Mouse (Mus musculus) MEL (cell line): Measurements from ENCODE around the gene Cnn2. TPM values are rescaled to one million over a fixed set of nuclear protein-coding genes. Genes with fewer than 3 reads are reported as not detected.

Source experiments
- DNase-seq: peaks from one replicate; pipeline ENCODE4 v3.0.0; 2011; ENCODE audit warnings: low read depth, low spot score
- H3K27ac ChIP-seq: 2 replicates; pipeline ENCODE4 v1.5.1; 2012; ENCODE audit warnings: low read depth, mild to moderate bottlenecking, control low read depth, low read length, moderate library complexity; ENCODE audit not compliant: control insufficient read depth
- H3K27me3 ChIP-seq, 2 experiments: fragments of 150-350 bp in 1 of 2; sonication (generic) in 1 of 2; 2 replicates each; pipeline ENCODE4 v1.6.1; 2012; ENCODE audit warnings: low read length in 2 of 2, mild to moderate bottlenecking in 2 of 2, improper control_type of control experiment in 1 of 2, moderate library complexity in 1 of 2; ENCODE audit not compliant: insufficient read depth in 2 of 2, control insufficient read depth in 1 of 2
- H3K36me3 ChIP-seq, 2 experiments: 2 replicates each; pipeline ENCODE4 v1.6.1; 2012 to 2014; ENCODE audit warnings: low read length in 2 of 2, improper control_type of control experiment in 1 of 2, inconsistent platforms in 1 of 2, mild to moderate bottlenecking in 1 of 2; ENCODE audit not compliant: insufficient read depth in 2 of 2, control insufficient read depth in 1 of 2
- H3K4me1 ChIP-seq, 2 experiments: fragments of 150-350 bp in 1 of 2; sonication (generic) in 1 of 2; 2 replicates each; pipeline ENCODE4 v1.6.1; 2012; ENCODE audit warnings: low read length in 2 of 2, improper control_type of control experiment in 1 of 2, mild to moderate bottlenecking in 1 of 2; ENCODE audit not compliant: insufficient read depth in 2 of 2, control insufficient read depth in 1 of 2
- H3K4me3 ChIP-seq, 2 experiments: fragments of 150-350 bp in 1 of 2; sonication (generic) in 1 of 2; 2 replicates each; pipeline ENCODE4 v1.5.1; 2012; ENCODE audit warnings: low read depth in 2 of 2, low read length in 2 of 2, mild to moderate bottlenecking in 2 of 2, moderate library complexity in 2 of 2, control low read depth in 1 of 2, improper control_type of control experiment in 1 of 2; ENCODE audit not compliant: control insufficient read depth in 1 of 2, insufficient read depth in 1 of 2
- H3K79me2 ChIP-seq: 2 replicates; pipeline ENCODE4 v1.6.1; 2012; ENCODE audit warnings: mild to moderate bottlenecking, low read length, moderate library complexity; ENCODE audit not compliant: control insufficient read depth, poor library complexity, insufficient read depth
- H3K9ac ChIP-seq: 2 replicates; pipeline ENCODE4 v1.6.1; 2012; ENCODE audit warnings: low read depth, mild to moderate bottlenecking, control low read depth, low read length, moderate library complexity; ENCODE audit not compliant: control insufficient read depth, poor library complexity, severe bottlenecking
- H3K9me3 ChIP-seq: fragments of 150-350 bp; sonication (generic); replicated peaks from 2 replicates; pipeline ENCODE4 v1.6.1; 2012; ENCODE audit warnings: mild to moderate bottlenecking, low read length, improper control_type of control experiment, moderate library complexity; ENCODE audit not compliant: insufficient read depth
- BHLHE40 ChIP-seq: IDR thresholded peaks from 2 replicates; pipeline ENCODE4 v1.6.1; 2012; ENCODE audit warnings: low read depth, mild to moderate bottlenecking, inconsistent platforms, low read length, improper control_type of control experiment, borderline replicate concordance
- CHD1 ChIP-seq: IDR thresholded peaks from 2 replicates; pipeline ENCODE4 v1.6.1; 2012; ENCODE audit warnings: low read depth, mild to moderate bottlenecking, inconsistent platforms, low read length, improper control_type of control experiment
- CHD2 ChIP-seq: IDR thresholded peaks from 2 replicates; pipeline ENCODE4 v1.6.1; 2011; ENCODE audit warnings: low read length, improper control_type of control experiment
- CTCF ChIP-seq, 3 experiments: IDR thresholded peaks in 2 of 3; conservative IDR thresholded peaks in 1 of 3; 2 replicates each; pipeline ENCODE4 v1.5.1; 2011 to 2012; ENCODE audit warnings: low read length in 3 of 3, low read depth in 2 of 3, mild to moderate bottlenecking in 2 of 3, improper control_type of control experiment in 1 of 3, inconsistent platforms in 1 of 3, mixed read lengths in 1 of 3, moderate library complexity in 1 of 3; ENCODE audit not compliant: control insufficient read depth in 1 of 3, insufficient read depth in 1 of 3, poor library complexity in 1 of 3, severe bottlenecking in 1 of 3
- ELF1 ChIP-seq: IDR thresholded peaks from 2 replicates; pipeline ENCODE4 v1.6.1; 2014; ENCODE audit warnings: low read depth, mild to moderate bottlenecking, inconsistent platforms, low read length, improper control_type of control experiment, moderate library complexity
- EP300 ChIP-seq, 2 experiments: IDR thresholded peaks; 2 replicates each; pipeline ENCODE4 v1.6.1; 2011; ENCODE audit warnings: improper control_type of control experiment in 2 of 2, low read length in 2 of 2, low read depth in 1 of 2, mild to moderate bottlenecking in 1 of 2
- ETS1 ChIP-seq: IDR thresholded peaks from 2 replicates; pipeline ENCODE4 v1.6.1; 2012; ENCODE audit warnings: low read depth, mild to moderate bottlenecking, inconsistent platforms, low read length, improper control_type of control experiment, moderate library complexity
- HCFC1 ChIP-seq: IDR thresholded peaks from 2 replicates; pipeline ENCODE4 v1.6.1; 2012; ENCODE audit warnings: low read depth, mild to moderate bottlenecking, inconsistent platforms, low read length, improper control_type of control experiment, moderate library complexity
- JUND ChIP-seq: IDR thresholded peaks from 2 replicates; pipeline ENCODE4 v1.6.1; 2011; ENCODE audit warnings: low read depth, mild to moderate bottlenecking, improper control_type of control experiment, low read length
- MAFK ChIP-seq: IDR thresholded peaks from 2 replicates; pipeline ENCODE4 v1.6.1; 2011; ENCODE audit warnings: low read depth, mild to moderate bottlenecking, low read length, improper control_type of control experiment, borderline replicate concordance
- MAX ChIP-seq: IDR thresholded peaks from 2 replicates; pipeline ENCODE4 v1.6.1; 2011; ENCODE audit warnings: low read length, improper control_type of control experiment
- MAZ ChIP-seq: IDR thresholded peaks from 2 replicates; pipeline ENCODE4 v1.6.1; 2012; ENCODE audit warnings: low read depth, mild to moderate bottlenecking, inconsistent platforms, low read length, improper control_type of control experiment
- MEF2A ChIP-seq: IDR thresholded peaks from 2 replicates; pipeline ENCODE4 v1.6.1; 2014; ENCODE audit warnings: low read depth, mild to moderate bottlenecking, inconsistent platforms, low read length, improper control_type of control experiment; ENCODE audit not compliant: poor library complexity, insufficient replicate concordance, severe bottlenecking; ENCODE audit errors: extremely low read depth
- MXI1 ChIP-seq: IDR thresholded peaks from 2 replicates; pipeline ENCODE4 v1.6.1; 2011; ENCODE audit warnings: mild to moderate bottlenecking, low read depth, low read length, improper control_type of control experiment
- MYB ChIP-seq: IDR thresholded peaks from 2 replicates; pipeline ENCODE4 v1.6.1; 2011; ENCODE audit warnings: mild to moderate bottlenecking, low read depth, low read length, improper control_type of control experiment
- NELFE ChIP-seq: IDR thresholded peaks from 2 replicates; pipeline ENCODE4 v1.6.1; 2011; ENCODE audit warnings: low read depth, low read length, improper control_type of control experiment
- NRF1 ChIP-seq: IDR thresholded peaks from 2 replicates; pipeline ENCODE4 v1.6.1; 2014; ENCODE audit warnings: low read depth, mild to moderate bottlenecking, inconsistent platforms, low read length, improper control_type of control experiment, moderate library complexity; ENCODE audit not compliant: poor library complexity, insufficient read depth, severe bottlenecking
- POLR2A ChIP-seq, 2 experiments: IDR thresholded peaks; 2 replicates each; pipeline ENCODE4 v1.6.1; 2011 to 2012; ENCODE audit warnings: low read length in 2 of 2, mild to moderate bottlenecking in 2 of 2, control low read depth in 1 of 2, improper control_type of control experiment in 1 of 2, low read depth in 1 of 2, moderate library complexity in 1 of 2; ENCODE audit not compliant: control insufficient read depth in 1 of 2, insufficient read depth in 1 of 2, poor library complexity in 1 of 2
- POLR2AphosphoS2 ChIP-seq: IDR thresholded peaks from 2 replicates; pipeline ENCODE4 v1.6.1; 2011; ENCODE audit warnings: low read length, improper control_type of control experiment
- RAD21 ChIP-seq: IDR thresholded peaks from 2 replicates; pipeline ENCODE4 v1.6.1; 2011; ENCODE audit warnings: mild to moderate bottlenecking, low read depth, low read length, improper control_type of control experiment
- RCOR1 ChIP-seq: IDR thresholded peaks from 2 replicates; pipeline ENCODE4 v1.6.1; 2012; ENCODE audit warnings: low read depth, mild to moderate bottlenecking, inconsistent platforms, low read length, improper control_type of control experiment
- SIN3A ChIP-seq: IDR thresholded peaks from 2 replicates; pipeline ENCODE4 v1.6.1; 2012; ENCODE audit warnings: low read length, improper control_type of control experiment, inconsistent platforms
- TAL1 ChIP-seq: IDR thresholded peaks from 2 replicates; pipeline ENCODE4 v1.6.1; 2012; ENCODE audit warnings: mild to moderate bottlenecking, inconsistent platforms, low read length, moderate library complexity, mixed read lengths
- TCF12 ChIP-seq: IDR thresholded peaks from 2 replicates; pipeline ENCODE4 v1.6.1; 2014; ENCODE audit warnings: low read depth, mild to moderate bottlenecking, inconsistent platforms, low read length, improper control_type of control experiment, moderate library complexity
- ZKSCAN1 ChIP-seq: IDR thresholded peaks from 2 replicates; pipeline ENCODE4 v1.6.1; 2012; ENCODE audit warnings: low read depth, mild to moderate bottlenecking, inconsistent platforms, low read length, improper control_type of control experiment, moderate library complexity
- ZNF384 ChIP-seq: IDR thresholded peaks from 2 replicates; pipeline ENCODE4 v1.6.1; 2012; ENCODE audit warnings: low read depth, mild to moderate bottlenecking, inconsistent platforms, low read length, improper control_type of control experiment
- polyA plus RNA-seq, 2 experiments: library from polyadenylated mRNA; stranded (reverse) in 1 of 2; unstranded in 1 of 2; fragments of >175 nt in 1 of 2; fragments of >200 nt in 1 of 2; gene quantifications; 2 replicates each; pipeline versions ENCODE4 v1.2.1 to v1.2.4; 2012; ENCODE audit warnings: low replicate concordance in 2 of 2, low read depth in 1 of 2; ENCODE audit not compliant: insufficient read length in 2 of 2, insufficient read depth in 1 of 2, missing spikeins in 1 of 2
- total RNA-seq: library from RNA; depleted of rRNA; stranded (reverse); fragments of 300-350 nt; gene quantifications from 2 replicates; pipeline ENCODE4 v1.2.3, GENCODE M21; 2012

Cnn2 gene
- total and polyA plus RNA-seq, 3 experiments, result 8.7 to 25.3 TPM; not detected in 1

DNA sequence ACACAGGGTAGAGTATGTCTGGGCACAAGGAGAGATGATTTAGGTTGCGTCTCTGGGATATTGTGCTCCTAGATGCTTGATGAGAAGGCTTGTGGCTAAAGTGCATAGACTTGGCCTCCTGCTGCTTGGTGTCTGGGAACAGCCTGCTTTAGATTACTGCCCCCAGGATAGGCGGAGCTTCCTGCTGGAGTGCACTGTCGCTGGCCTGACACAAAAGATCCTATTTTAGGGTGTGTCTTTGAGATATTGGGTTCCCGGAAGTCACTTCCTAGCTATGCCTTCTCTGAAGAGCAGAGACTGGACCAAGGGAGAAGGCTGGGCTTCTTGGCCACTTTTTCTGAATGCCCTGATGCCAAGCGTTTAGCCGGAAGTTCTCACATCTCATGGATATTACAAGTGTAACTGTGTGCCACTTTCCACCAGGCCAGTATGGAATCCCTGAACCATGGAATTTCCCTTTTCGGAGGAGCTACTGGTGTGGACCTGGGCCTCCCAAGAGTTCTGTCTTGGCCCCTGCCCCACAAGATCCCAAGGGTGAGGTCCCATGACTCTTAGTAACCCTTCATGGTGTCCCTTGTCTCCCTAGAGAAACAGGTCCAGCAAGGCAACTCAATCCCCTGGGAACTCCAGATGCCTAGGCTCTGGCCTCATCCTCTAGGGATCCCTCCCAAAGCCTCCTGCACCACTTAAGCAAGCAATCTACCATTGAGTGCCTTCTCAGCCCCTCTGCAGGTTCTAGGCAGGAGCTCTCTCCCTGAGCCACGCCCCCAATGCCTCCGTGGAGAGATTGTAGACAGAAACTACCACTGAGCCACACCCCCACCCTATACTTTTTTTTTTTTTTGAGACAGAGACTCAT is 15.2 kb downstream of the Cnn2 start:
- DNase-seq, result peak; percentile 85
- no peaks in the 10 kb centered on the region for H3K9me3 ChIP-seq
- H3K79me2 ChIP-seq, result no peaks in the 10 kb centered on the region
- TF ChIP-seq RCOR1, result 0 out of 2 replicates have a peak, but pooled peaks have one; percentile 10
- peak in 1 of 2 experiments; percentile 31; a peak in 1 of 4 replicates for TF ChIP-seq POLR2A (IDR thresholded peaks at IDR 0.05; ENCODE audit: control insufficient read depth in 1 of 2, insufficient read depth in 1 of 2, low read depth in 1 of 2, low read length in 2 of 2, poor library complexity in 1 of 2)
- TF ChIP-seq RAD21, result no peak
- TF ChIP-seq MAFK, result no peak
- TF ChIP-seq TCF12, result no peak
- peak; percentile 26; the same call in 1 of the 2 replicates for TF ChIP-seq NELFE
- TF ChIP-seq EP300 (IDR thresholded peaks at IDR 0.05; ENCODE audit: low read depth in 1 of 2, low read length in 2 of 2), result 0 out of 4 replicates have a peak, but pooled peaks of 1 of the 2 experiments have one; percentile 31
- TF ChIP-seq NRF1, result 0 out of 2 replicates have a peak, but pooled peaks have one; percentile 22
- TF ChIP-seq ZNF384, result peak; percentile 97
- 0 out of 2 replicates have a peak, but pooled peaks have one; percentile 46 for TF ChIP-seq CHD1
- peak; percentile 78 for TF ChIP-seq ELF1
- TF ChIP-seq, all 39 proteins: peak for 8
- Histone ChIP-seq H3K27me3 (no peaks in the 10 kb centered on the region), H3K9ac (peak overlapping the region; percentile 36), H3K4me3 (peak overlapping the region in 1 of 2 experiments; percentile 24; a peak in 1 of 4 replicates), H3K36me3 (peaks cover 0 to 12% of the 10 kb centered on the region in 2 experiments; a peak in 2 of 4 replicates), H3K27ac (peak overlapping the region; percentile 72), H3K4me1 (peaks cover 7 to 22% of the 10 kb centered on the region in 2 experiments)

DNA sequence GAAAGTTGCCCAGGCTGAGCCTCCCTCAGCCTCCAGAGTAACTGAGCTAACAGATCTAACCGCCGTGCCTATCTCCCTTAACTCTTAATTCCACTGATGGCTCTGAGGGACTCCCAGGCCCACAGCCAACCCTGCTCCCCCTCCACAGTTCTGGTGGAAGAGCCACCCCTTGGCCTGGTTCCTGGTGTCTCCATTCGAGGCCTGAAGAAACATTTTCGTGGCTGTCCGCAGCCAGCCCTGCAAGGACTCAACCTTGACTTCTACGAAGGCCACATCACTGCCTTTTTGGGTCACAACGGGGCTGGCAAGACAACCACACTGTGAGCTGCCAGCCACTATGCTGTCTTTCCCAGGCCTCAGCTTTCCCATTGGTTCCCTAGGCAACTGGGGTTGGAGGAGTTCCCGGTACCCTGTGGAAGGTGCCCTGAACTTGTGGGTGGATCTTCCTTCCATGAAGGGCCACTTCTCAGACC is 15.9 kb downstream of the Cnn2 start:
- H3K27ac ChIP-seq, result peak overlapping the region; percentile 66
- H3K4me1 ChIP-seq, result peaks cover 7 to 22% of the 10 kb centered on the region in 2 experiments

More for the DNA sequence above, 15.9 kb downstream of the Cnn2 start:
- H3K9me3 ChIP-seq, result no peaks in the 10 kb centered on the region
- H3K9ac ChIP-seq, result no peak overlapping the region
- no peak for TF ChIP-seq ZNF384
- no peak for TF ChIP-seq MXI1
- TF ChIP-seq RCOR1, result no peak
- peak; percentile 43 to 69; a peak in 3 of 4 replicates for TF ChIP-seq EP300 (IDR thresholded peaks at IDR 0.05; ENCODE audit: low read depth in 1 of 2, low read length in 2 of 2)
- TF ChIP-seq NRF1, result no peak; the same call in 1 of the 2 replicates
- no peak for TF ChIP-seq TAL1
- 0 out of 2 replicates have a peak, but pooled peaks have one; percentile 21 for TF ChIP-seq TCF12
- TF ChIP-seq HCFC1, result peak; percentile 43; the same call in 1 of the 2 replicates
- TF ChIP-seq MEF2A, result no peak
- peak; percentile 64; the same call in 1 of the 2 replicates for TF ChIP-seq MAZ
- no peak for TF ChIP-seq BHLHE40
- TF ChIP-seq JUND, result no peak
- no peak for TF ChIP-seq ZKSCAN1
- peak; percentile 24; the same call in 1 of the 2 replicates for TF ChIP-seq MAX
- no peak for TF ChIP-seq CHD2
- TF ChIP-seq SIN3A, result no peak
- TF ChIP-seq RAD21, result no peak
- TF ChIP-seq ETS1, result no peak
- TF ChIP-seq CHD1, result 0 out of 2 replicates have a peak, but pooled peaks have one; percentile 17
- TF ChIP-seq MYB, result peak; percentile 91
- TF ChIP-seq CTCF (IDR thresholded peaks at IDR 0.05 in 2 of 3, conservative IDR thresholded peaks at IDR 0.05 in 1 of 3; ENCODE audit: control insufficient read depth in 1 of 3, insufficient read depth in 1 of 3, low read depth in 2 of 3, low read length in 3 of 3, poor library complexity in 1 of 3, severe bottlenecking in 1 of 3), result no peak
- no peak for TF ChIP-seq POLR2AphosphoS2
- no peak for DNase-seq
- no peak overlapping the region for H3K4me3 ChIP-seq
- H3K79me2 ChIP-seq, result no peaks in the 10 kb centered on the region
- H3K36me3 ChIP-seq, result peaks cover 0 to 12% of the 10 kb centered on the region in 2 experiments; a peak in 3 of 4 replicates
- no peaks in the 10 kb centered on the region for H3K27me3 ChIP-seq
